Mouse (Mus musculus) forebrain, embryonic 14.5 days (tissue): ENCODE results near the gene Sec14l4. TPM values are rescaled to one million over a fixed set of nuclear protein-coding genes. Genes with fewer than 3 reads are reported as not detected.

Experiments
- ATAC-seq: fragments of 200-750 bp; cut with Nextera tagmentation; 2 replicates; pipeline ENCODE4 v1.8.0; 2017; ENCODE audit warnings: mild to moderate bottlenecking, moderate library complexity
- DNase-seq: peaks from one replicate; pipeline ENCODE4 v3.0.0-alpha.2; 2015; ENCODE audit warnings: low spot score
- H3K27ac ChIP-seq: fragments of 300-500 bp; sonication (generic); 2 replicates; pipeline ENCODE4 v1.5.1; 2014; ENCODE audit warnings: low read depth, mild to moderate bottlenecking, control low read depth, low read length, moderate library complexity
- H3K27me3 ChIP-seq: fragments of 300-500 bp; sonication (generic); replicated peaks from 2 replicates; pipeline ENCODE4 v1.6.1; 2014; ENCODE audit warnings: low read length, control low read depth, mixed read lengths; ENCODE audit not compliant: control insufficient read depth, insufficient read depth
- H3K36me3 ChIP-seq: fragments of 300-500 bp; sonication (generic); 2 replicates; pipeline ENCODE4 v1.6.1; 2014; ENCODE audit warnings: low read length, control low read depth; ENCODE audit not compliant: control insufficient read depth, insufficient read depth
- H3K4me1 ChIP-seq: fragments of 300-500 bp; sonication (generic); 2 replicates; pipeline ENCODE4 v1.6.1; 2014; ENCODE audit warnings: antibody characterized with exemption, low read length, control low read depth; ENCODE audit not compliant: control insufficient read depth, insufficient read depth
- H3K4me2 ChIP-seq: fragments of 300-500 bp; sonication (generic); 2 replicates; pipeline ENCODE4 v1.6.1; 2014; ENCODE audit warnings: mild to moderate bottlenecking, control low read depth, low read length
- H3K4me3 ChIP-seq: fragments of 300-500 bp; sonication (generic); 2 replicates; pipeline ENCODE4 v1.5.1; 2014; ENCODE audit warnings: low read depth, low read length, control low read depth
- H3K9ac ChIP-seq: fragments of 300-500 bp; sonication (generic); 2 replicates; pipeline ENCODE4 v1.6.1; 2014; ENCODE audit warnings: mild to moderate bottlenecking, low read length, control low read depth, moderate library complexity
- H3K9me3 ChIP-seq: fragments of 300-500 bp; sonication (generic); replicated peaks from 2 replicates; pipeline ENCODE4 v1.6.1; 2016; ENCODE audit warnings: low read length, control low read depth, mixed read lengths; ENCODE audit not compliant: control insufficient read depth
- WGBS: fragments of 180-500 bp; shearing (Covaris S2); extraction: QIAGEN DNeasy Blood & Tissue Kit; methylation state at CpG from one replicate; pipeline ENCODE4 v1.1.7; 2014; 5-methylcytosine and 5-hydroxymethylcytosine counted together
- polyA plus RNA-seq: library from polyadenylated mRNA; unstranded; fragments of >200 nt; fragmentation: Nextera tagmentation; extraction: Ambion mirVana; gene quantifications from 2 replicates; pipeline ENCODE4 v1.2.1, GENCODE M21; 2014

The Sec14l4 gene
- polyA plus RNA-seq, 1 experiment from 2014 or later: not detected

DNA sequence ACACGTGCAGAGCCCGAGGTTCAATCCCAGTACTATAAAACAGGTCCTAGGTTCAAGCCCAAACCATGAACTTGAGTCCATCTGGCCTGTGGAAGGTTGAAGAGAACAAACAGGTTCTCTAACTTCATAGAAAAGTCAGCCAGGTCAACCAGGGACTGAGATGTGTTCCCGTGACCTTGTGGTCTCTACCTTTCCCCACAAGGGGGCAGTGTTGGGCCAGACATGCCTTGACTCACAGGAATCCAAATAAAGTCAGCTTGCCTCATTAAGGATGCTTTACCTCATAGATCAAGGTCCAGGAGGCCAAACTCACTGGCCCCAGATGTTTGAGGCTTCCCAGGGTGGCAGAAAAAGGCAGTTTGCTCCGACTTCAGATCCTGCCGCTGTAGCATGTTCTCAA, 22.3 kb downstream of the Sec14l4 start:
- 15% methylated on average over 5 of the region's 5 CpGs for WGBS
- H3K27me3 ChIP-seq: no peaks in the 10 kb centered on the region
- no peak overlapping the region for H3K27ac ChIP-seq
- no peaks in the 10 kb centered on the region for H3K36me3 ChIP-seq
- H3K4me2 ChIP-seq: no peak overlapping the region
- H3K4me1 ChIP-seq: no peaks in the 10 kb centered on the region
- H3K9ac ChIP-seq: no peak overlapping the region
- no peak overlapping the region for H3K4me3 ChIP-seq
- ATAC-seq (no peak), DNase-seq (peak; percentile 72)
- H3K9me3 ChIP-seq: no peaks in the 10 kb centered on the region

DNA sequence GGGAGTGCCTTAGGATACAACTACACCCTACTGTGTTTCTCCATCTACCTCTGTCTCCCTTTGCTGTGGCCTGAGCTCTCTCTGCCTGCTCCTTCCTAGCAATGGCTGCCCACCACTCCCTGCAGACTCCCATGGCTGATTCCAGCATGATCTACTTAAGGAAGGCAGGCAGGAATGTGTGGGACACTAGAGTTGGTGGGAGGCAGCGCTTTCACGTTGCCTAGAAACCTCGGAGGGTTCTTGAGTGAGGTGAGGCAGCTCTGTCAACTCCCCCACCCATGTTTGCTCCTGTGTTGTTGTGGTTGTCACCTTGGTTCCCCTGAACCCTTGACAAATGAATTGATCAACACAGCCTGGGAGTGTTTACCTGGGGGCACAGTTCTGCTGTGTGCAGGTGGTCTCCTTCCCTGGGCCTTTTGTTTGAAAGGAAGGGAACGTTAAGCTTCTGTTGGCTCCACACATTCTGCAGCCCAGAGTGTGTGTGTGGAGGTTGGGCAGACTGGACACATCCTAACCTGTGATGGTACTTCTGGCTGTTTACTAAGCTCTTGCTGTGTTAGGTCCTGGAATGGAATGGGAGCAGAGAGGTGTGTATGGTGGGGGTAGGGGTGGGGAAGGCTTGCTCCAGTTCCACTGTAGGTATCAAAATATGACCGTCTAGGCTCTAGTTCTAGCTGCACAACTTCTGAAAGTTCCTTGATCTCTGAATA, 29.8 kb downstream of the Sec14l4 start:
- Histone ChIP-seq H3K27me3 (no peaks in the 10 kb centered on the region), H3K4me3 (no peak overlapping the region), H3K9me3 (no peaks in the 10 kb centered on the region), H3K4me1 (no peaks in the 10 kb centered on the region), H3K9ac (no peak overlapping the region), H3K36me3 (no peaks in the 10 kb centered on the region), H3K4me2 (no peak overlapping the region), H3K27ac (no peak overlapping the region)
- no peak for ATAC-seq
- no peak for DNase-seq
- 85% methylated on average over 5 of the region's 5 CpGs for WGBS

GRCm38 (mm10) chr11:4062523-4062922, 31.3 kb downstream of the Sec14l4 start:
- Histone ChIP-seq H3K9ac (no peak overlapping the region), H3K36me3 (no peaks in the 10 kb centered on the region), H3K27me3 (no peaks in the 10 kb centered on the region), H3K27ac (no peak overlapping the region), H3K4me1 (no peaks in the 10 kb centered on the region), H3K4me2 (no peak overlapping the region), H3K4me3 (no peak overlapping the region), H3K9me3 (no peaks in the 10 kb centered on the region)
- DNase-seq (no peak), ATAC-seq (no peak)
- 90% methylated on average over 4 of the region's 4 CpGs for WGBS

DNA sequence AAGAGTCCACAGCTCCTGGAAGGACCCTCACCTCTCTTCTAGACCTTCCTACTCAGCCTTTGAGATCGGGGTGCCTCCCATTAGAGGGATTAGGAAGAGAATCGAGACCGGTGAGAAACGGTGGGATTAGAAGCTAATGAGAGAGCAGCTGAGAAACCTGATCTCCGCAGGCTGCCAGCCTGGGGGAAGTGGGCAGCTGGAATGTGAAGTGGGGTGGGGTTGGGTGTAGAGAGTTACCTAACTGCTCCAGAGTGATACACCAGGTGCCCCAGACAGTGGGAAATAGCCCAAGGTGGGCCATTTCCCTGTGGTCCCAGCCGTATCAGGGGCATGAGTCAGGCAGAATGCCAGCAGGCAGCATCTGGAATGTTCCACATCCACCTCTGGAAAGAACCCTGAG, 31.7 kb downstream of the Sec14l4 start:
- Histone ChIP-seq H3K4me3 (no peak overlapping the region), H3K9me3 (no peaks in the 10 kb centered on the region), H3K27me3 (no peaks in the 10 kb centered on the region), H3K36me3 (no peaks in the 10 kb centered on the region), H3K27ac (no peak overlapping the region), H3K4me1 (no peaks in the 10 kb centered on the region), H3K9ac (no peak overlapping the region), H3K4me2 (no peak overlapping the region)
- ATAC-seq (no peak), DNase-seq (no peak)
- WGBS: 18% methylated on average over 6 of the region's 6 CpGs

GRCm38 (mm10) chr11:4064627-4065122, 33.4 kb downstream of the Sec14l4 start, which contains the start of gene Sec14l3:
TSS of gene Sec14l3 (plus strand) at chr11:4064841.
- H3K27me3 ChIP-seq: no peaks in the 10 kb centered on the region
- no peak within 1 kb of the TSS for H3K4me2 ChIP-seq
- H3K4me3 ChIP-seq: no peak within 1 kb of the TSS
- no peaks in the 10 kb centered on the region for H3K36me3 ChIP-seq
- H3K9me3 ChIP-seq: no peaks in the 10 kb centered on the region
- no peaks in the 10 kb centered on the region for H3K4me1 ChIP-seq
- H3K9ac ChIP-seq: no peak within 1 kb of the TSS
- WGBS: 71% methylated on average over 5 of the region's 5 CpGs
- no peak for DNase-seq
- no peak within 1 kb of the TSS for H3K27ac ChIP-seq
- no peak for ATAC-seq

- Histone ChIP-seq H3K36me3 (no peaks in the 10 kb centered on the region), H3K4me1 (no peaks in the 10 kb centered on the region), H3K4me2 (no peak overlapping the region), H3K4me3 (no peak overlapping the region), H3K27ac (no peak overlapping the region), H3K9me3 (no peaks in the 10 kb centered on the region), H3K27me3 (no peaks in the 10 kb centered on the region), H3K9ac (no peak overlapping the region)
- ATAC-seq: no peak
- WGBS: 72% methylated on average over 1 of the region's 1 CpGs
- DNase-seq: peak; percentile 42
These were observed 38.4 kb downstream of the Sec14l4 start for GRCm38 (mm10) chr11:4069664-4070063.

GRCm38 (mm10) chr11:4076633-4077032, 45.4 kb downstream of the Sec14l4 start:
- Histone ChIP-seq H3K4me2 (no peak overlapping the region), H3K4me3 (no peak overlapping the region), H3K9ac (no peak overlapping the region), H3K27me3 (no peaks in the 10 kb centered on the region; the same call in 1 of the 2 replicates), H3K36me3 (no peaks in the 10 kb centered on the region), H3K4me1 (no peaks in the 10 kb centered on the region), H3K9me3 (no peaks in the 10 kb centered on the region), H3K27ac (no peak overlapping the region)
- DNase-seq (no peak), ATAC-seq (no peak)
- WGBS: 15% methylated on average over 8 of the region's 8 CpGs

DNA sequence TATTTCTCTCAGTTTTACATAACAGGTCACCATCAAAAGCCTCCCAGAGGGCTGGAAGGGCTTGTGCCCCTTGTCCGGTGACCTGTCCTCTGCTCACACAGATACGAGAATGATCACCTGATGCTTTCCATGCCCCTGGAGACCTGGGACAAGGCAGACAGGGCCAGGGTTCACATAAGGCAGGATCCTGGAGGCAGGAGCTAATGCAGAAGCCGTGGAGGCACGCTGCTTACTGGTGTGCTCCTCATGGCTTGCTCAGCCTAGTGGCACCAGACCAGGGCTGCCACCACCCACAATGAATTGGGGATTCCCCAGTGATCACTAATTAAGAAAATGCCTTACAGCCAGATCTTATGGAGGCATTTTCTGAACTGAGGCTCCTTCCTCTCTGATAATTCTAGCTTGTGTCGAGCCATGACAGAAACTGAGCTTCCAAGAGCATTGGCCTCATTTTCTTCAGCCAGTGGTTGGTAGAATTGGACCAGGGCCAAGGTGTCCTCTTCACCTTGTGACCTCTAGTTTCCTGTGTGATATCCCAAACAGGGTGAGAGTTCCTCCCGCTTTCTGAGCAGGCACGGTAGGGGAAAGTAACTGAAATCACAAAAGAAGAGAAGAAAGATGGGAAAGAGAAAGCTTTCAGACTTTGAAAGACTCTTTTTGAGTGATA, 47.1 kb downstream of the Sec14l4 start:
- Histone ChIP-seq H3K36me3 (no peaks in the 10 kb centered on the region), H3K27ac (no peak overlapping the region), H3K9me3 (no peaks in the 10 kb centered on the region), H3K4me2 (no peak overlapping the region), H3K27me3 (no peaks in the 10 kb centered on the region; the same call in 1 of the 2 replicates), H3K4me3 (no peak overlapping the region), H3K9ac (no peak overlapping the region), H3K4me1 (no peaks in the 10 kb centered on the region)
- ATAC-seq: no peak
- 85% methylated on average over 7 of the region's 7 CpGs for WGBS
- DNase-seq: no peak

- Histone ChIP-seq H3K27me3 (no peaks in the 10 kb centered on the region; the same call in 1 of the 2 replicates), H3K9me3 (no peaks in the 10 kb centered on the region), H3K4me1 (no peaks in the 10 kb centered on the region), H3K4me3 (no peak overlapping the region), H3K4me2 (no peak overlapping the region), H3K9ac (no peak overlapping the region), H3K27ac (no peak overlapping the region), H3K36me3 (no peaks in the 10 kb centered on the region)
- WGBS: 16% methylated on average over 4 of the region's 4 CpGs
- ATAC-seq (0 out of 2 replicates have a peak, but pooled peaks have one; percentile 7), DNase-seq (peak; percentile 69)
These were observed 49.0 kb downstream of the Sec14l4 start for GRCm38 (mm10) chr11:4080219-4080618.
